Mouse (Mus musculus) layer of hippocampus, adult 18-20 months (tissue): Measurements from ENCODE around the gene Tnr. TPM values are rescaled to one million over a fixed set of nuclear protein-coding genes. Genes with fewer than 3 reads are reported as not detected.

Experiments
- DNase-seq, 2 experiments: peaks; one replicate each; pipeline ENCODE4 v3.0.0; 2022; ENCODE audit warnings: low spot score in 2 of 2
- total RNA-seq, 2 experiments: library from RNA; stranded (reverse); gene quantifications; 2 replicates each; pipeline ENCODE4 v1.2.3; 2021

Tnr gene
- total RNA-seq, 2 experiments from 2014 or later: 137 to 139 TPM

GRCm38 (mm10) chr1:159702038-159702437 lies 178.5 kb downstream of the Tnr start:
- no peak for DNase-seq

GRCm38 (mm10) chr1:159704925-159705324 lies 181.4 kb downstream of the Tnr start:
- peak in 1 of 2 experiments; percentile 55 for DNase-seq

DNA sequence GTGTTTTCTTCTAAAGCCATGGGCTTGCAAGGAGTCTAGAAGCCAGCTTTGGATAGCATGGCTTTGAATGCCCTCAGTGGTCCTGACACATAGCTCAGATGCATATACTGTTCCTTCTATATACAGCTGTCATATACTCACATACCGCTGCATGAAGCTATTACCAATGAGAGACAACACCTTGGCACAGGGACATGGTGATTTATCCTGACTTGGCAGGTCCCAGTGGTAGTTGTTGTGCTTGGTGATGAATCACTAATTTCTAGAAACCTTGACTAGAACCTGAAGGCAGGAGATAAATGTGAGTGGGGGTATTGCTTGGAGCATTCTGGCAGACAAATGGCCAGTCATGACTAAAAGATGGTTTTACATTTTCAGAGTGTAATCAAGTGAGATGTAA lies 192.7 kb downstream of the Tnr start:
- DNase-seq: no peak

DNA sequence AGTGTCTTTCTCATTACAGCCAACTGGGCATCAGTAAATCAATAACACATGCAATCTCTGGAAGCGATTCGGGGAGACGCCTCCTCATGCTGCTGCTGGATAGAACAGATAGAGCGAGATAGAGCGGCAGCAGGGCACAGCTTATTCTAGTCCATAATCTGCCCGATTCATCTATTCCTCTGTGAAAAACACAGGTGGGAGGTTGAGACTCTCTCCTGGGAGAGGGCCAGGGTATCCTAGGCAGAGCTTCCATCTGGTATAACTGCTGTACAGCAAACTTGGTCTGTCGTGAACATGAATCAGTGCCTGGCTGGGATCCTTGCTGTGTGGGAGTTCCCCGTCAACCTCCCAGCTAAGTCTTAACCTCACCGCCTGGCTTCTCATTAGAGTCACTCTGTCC lies 193.4 kb downstream of the Tnr start:
- DNase-seq: peak; percentile 86 to 95

- no peak for DNase-seq
Observed at GRCm38 (mm10) chr1:159723733-159724132, 200.2 kb downstream of the Tnr start.

GRCm38 (mm10) chr1:159729270-159729669 lies 205.7 kb downstream of the Tnr start:
- no peak for DNase-seq

- no peak for DNase-seq
Observed at GRCm38 (mm10) chr1:159730826-159731225, 207.3 kb downstream of the Tnr start.

DNA sequence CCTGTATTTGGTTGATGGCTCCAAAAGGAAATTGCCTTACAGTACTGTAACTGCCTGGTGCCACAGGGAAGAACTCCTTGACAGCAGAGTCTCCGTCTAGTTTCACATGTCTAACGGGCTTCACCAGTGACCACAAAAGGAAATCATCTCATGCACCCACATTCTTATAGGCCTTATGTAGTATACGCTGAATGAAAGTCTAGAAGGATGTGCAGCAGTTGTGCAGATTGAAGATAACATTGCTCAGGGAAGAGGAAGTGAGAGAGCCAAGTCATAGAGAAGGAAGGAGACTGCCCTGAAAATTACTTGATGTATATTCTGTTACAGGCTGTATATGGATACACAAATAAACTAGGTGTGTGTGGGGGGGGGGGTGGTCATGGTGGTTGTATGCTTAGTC lies 211.5 kb downstream of the Tnr start:
- no peak for DNase-seq

DNA sequence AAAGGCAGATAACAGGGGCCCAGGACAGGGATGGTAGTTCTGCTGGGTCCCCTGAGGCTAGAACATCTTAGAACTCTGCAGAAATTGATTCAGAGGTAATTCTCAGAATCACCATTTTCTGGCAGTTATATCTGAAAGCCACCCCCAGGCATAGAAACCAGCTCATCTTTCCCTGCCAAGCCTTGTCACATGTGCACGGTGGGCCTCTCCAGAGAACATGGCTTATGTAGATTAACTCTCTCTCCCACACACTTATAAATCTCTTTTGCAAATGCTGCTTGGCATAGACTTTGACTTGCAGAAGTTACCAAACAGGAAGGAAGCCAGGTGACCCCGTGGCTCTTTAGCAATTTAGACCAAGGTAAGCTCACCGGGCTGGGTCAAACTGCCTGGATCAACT lies 215.9 kb downstream of the Tnr start:
- DNase-seq: peak; percentile 59 to 79

- no peak for DNase-seq
Observed at GRCm38 (mm10) chr1:159741237-159742002, 217.9 kb downstream of the Tnr start.

DNA sequence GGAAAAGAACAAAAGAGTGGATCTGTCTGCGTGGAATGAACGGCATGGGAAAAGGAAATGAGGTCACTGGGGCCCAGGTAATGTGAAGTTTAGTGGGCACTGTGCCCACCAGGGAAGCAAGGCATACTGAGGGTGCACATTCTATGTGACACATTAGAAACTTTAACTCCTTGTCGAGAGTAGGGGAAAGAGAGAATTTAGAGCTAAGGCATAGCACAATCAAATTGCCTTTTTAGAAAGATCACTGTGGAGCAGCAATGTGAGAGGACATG lies 218.4 kb downstream of the Tnr start:
- DNase-seq: no peak

- no peak for DNase-seq
Observed at GRCm38 (mm10) chr1:159743744-159744253, 220.2 kb downstream of the Tnr start.

- no peak for DNase-seq
Observed at GRCm38 (mm10) chr1:159745311-159745710, 221.7 kb downstream of the Tnr start.

GRCm38 (mm10) chr1:159747969-159748368 lies 224.4 kb downstream of the Tnr start:
- DNase-seq: no peak

DNA sequence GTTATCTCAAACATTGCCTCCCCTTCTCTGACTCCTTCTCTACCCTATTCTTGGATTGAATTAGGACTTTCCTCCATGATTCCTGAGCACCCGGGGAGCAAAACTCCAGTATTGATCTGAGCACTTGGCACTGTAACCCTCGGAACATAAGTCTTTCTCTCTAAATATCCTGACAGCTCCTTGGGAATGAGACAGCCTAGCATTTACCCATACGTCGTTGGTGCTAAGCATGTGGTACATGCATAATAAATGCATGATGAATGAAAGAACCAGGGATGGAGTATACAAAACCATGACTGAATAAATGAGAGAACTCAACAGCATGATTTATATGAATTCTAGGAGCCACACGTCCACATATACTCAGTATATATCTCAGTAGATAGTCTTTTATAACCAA lies 226.8 kb downstream of the Tnr start:
- DNase-seq: no peak

DNA sequence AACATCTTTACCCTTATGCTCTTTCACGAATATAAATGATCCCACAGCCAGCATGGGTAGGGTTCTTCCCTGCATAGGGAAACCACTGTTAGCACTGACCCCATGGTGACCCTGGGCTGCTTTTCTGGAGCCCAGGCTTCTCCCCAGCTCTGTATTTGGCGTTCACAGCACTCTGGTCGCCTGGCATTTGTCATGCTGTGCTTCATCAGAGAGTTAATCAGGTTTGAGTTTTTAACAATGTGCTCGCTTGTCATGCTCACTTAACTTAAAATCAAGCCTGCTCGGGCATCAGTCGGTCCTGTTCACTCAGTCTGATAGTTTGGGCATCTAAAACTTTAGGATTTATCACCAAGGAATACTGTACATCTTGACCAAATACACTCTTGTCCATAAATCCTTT lies 227.3 kb downstream of the Tnr start:
- DNase-seq: no peak

- DNase-seq: no peak
Observed at GRCm38 (mm10) chr1:159760970-159761369, 237.4 kb downstream of the Tnr start.

GRCm38 (mm10) chr1:159763901-159764300 lies 240.3 kb downstream of the Tnr start:
- DNase-seq: no peak

GRCm38 (mm10) chr1:159764897-159765296 lies 241.3 kb downstream of the Tnr start:
- no peak for DNase-seq

- DNase-seq: no peak
Observed at GRCm38 (mm10) chr1:159769948-159770347, 246.4 kb downstream of the Tnr start.

DNA sequence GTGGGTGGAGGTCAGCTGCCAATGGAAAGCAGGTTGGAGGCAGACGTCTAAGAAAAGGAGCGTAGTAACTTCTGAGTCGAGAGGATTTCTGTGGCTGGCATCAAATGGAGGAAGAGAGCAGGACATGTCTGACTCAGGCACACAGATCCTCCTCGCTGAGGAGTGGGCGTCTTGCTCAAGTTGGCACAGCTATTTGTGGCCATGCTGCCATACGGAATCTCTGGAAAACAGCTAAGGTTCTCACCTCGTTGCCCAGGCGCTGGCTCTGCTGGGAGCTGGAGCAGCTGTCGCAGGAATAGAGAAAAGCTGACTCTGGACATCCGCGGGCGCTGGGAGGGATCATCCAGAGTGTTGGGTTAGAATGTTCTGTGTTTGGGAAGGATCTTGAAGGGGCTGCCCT lies 250.1 kb downstream of the Tnr start:
- peak; percentile 38 to 61 for DNase-seq

GRCm38 (mm10) chr1:159775168-159775567 lies 251.6 kb downstream of the Tnr start:
- DNase-seq: no peak

DNA sequence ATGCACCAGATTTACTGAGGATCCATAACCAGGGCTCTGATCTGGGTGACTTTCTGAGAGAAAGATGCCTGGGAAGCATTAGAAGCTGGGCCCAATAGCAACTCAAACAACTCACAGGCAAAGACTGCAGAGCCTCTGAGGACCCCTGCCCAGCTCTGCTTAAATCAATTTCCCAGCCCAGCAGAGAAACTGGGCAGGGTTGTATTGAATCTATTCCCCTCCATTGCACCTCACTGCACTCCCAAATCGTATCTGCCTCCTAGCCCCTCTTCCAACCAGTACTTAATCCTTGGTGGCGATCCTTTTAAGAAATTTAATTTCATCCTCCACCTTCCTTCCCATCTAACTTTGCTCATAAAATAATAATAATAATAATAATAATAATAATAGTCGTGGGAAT lies 253.5 kb downstream of the Tnr start:
- DNase-seq: no peak
